In the genomic region with DNA sequence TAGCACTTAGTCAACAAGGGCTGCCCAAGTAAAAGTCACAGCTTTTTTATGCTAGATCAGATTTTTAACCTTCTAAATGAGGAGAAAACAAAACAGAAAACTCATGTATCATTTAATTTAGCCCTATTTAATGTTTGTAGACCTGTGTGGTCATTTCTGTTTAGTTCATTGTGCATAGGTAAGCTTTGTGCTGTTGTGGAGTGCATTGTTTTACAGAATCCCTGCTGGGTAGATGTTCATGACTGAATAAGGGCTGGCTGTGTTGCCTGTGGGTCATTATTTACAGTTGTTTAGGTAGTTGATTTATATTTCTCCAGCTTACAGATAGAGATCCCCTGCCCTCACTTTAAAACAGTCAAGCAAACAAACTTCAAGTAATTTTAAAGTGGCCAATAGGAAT, we compare ENCODE assay signal across 26 mouse cellular contexts. TPM values are rescaled to one million over a fixed set of nuclear protein-coding genes. Genes with fewer than 3 reads are reported as not detected.
"Had no signal": no experiment of that assay in that cellular context is flagged by ENCODE, and none has a peak within 500 bp of the region (broad histone marks: within the 10 kb centered on the region; RNA-seq: fewer than 3 reads in every experiment).

No protein-coding gene starts in this region.

- H3K9me3 ChIP-seq: liver, embryonic 15.5 days; lung, embryonic 15.5 days; megakaryocyte, embryonic 14.5 days; midbrain, embryonic 10.5 days; midbrain, embryonic 13.5 days; midbrain, embryonic 15.5 days; neural tube, embryonic 13.5 days; neural tube, embryonic 15.5 days; stomach, embryonic 15.5 days had no signal

- H3K36me3 ChIP-seq: liver, embryonic 15.5 days; lung, embryonic 15.5 days; midbrain, embryonic 10.5 days; midbrain, embryonic 13.5 days; midbrain, embryonic 15.5 days; neural tube, embryonic 13.5 days; neural tube, embryonic 15.5 days; stomach, embryonic 15.5 days had no signal

- DNase-seq: liver, postnatal 0 days; lung, adult 2 months; lung, postnatal 14 days; lung, postnatal 36 days; retina, postnatal 1 day; right cerebral cortex, adult 18-20 months; right cerebral cortex, postnatal 25 days; right cerebral cortex, postnatal 4 days; thymus, adult 2 months; thymus, postnatal 25 days; thymus, postnatal 4 days had no signal

- H3K9ac ChIP-seq: liver, embryonic 15.5 days; liver, postnatal 0 days; lung, embryonic 15.5 days; midbrain, embryonic 13.5 days; midbrain, embryonic 15.5 days; neural tube, embryonic 13.5 days; neural tube, embryonic 15.5 days; stomach, embryonic 15.5 days had no signal

- H3K4me2 ChIP-seq: liver, embryonic 15.5 days; lung, embryonic 15.5 days; midbrain, embryonic 13.5 days; midbrain, embryonic 15.5 days; neural tube, embryonic 13.5 days; neural tube, embryonic 15.5 days; stomach, embryonic 15.5 days had no signal

- H3K4me1 ChIP-seq: lung, embryonic 15.5 days; midbrain, embryonic 10.5 days; midbrain, embryonic 13.5 days; neural tube, embryonic 13.5 days; neural tube, embryonic 15.5 days; stomach, embryonic 15.5 days had no signal

- ATAC-seq: liver, postnatal 0 days; lung, postnatal 0 days; midbrain, embryonic 13.5 days; midbrain, embryonic 15.5 days had no signal

- H3K27me3 ChIP-seq: liver, embryonic 15.5 days; lung, embryonic 15.5 days; megakaryocyte, embryonic 14.5 days; midbrain, embryonic 13.5 days; midbrain, embryonic 15.5 days; neural tube, embryonic 13.5 days; neural tube, embryonic 15.5 days; stomach, embryonic 15.5 days had no signal

- H3K4me3 ChIP-seq: liver, embryonic 15.5 days; lung, embryonic 15.5 days; megakaryocyte, embryonic 14.5 days; midbrain, embryonic 10.5 days; midbrain, embryonic 13.5 days; midbrain, embryonic 15.5 days; myocyte; neural tube, embryonic 13.5 days; neural tube, embryonic 15.5 days; stomach, embryonic 15.5 days had no signal

- H3K27ac ChIP-seq: liver, embryonic 15.5 days; lung, embryonic 15.5 days; macrophage; midbrain, embryonic 10.5 days; midbrain, embryonic 13.5 days; midbrain, embryonic 15.5 days; neural tube, embryonic 13.5 days; neural tube, embryonic 15.5 days; stomach, embryonic 15.5 days; stomach, postnatal 0 days had no signal

RNA-seq across cellular contexts. Expression of gene Tbr1, which starts 50.4 kb away (rescaled TPM):
- polyA plus RNA-seq: liver, postnatal 0 days; macrophage; small intestine, adult 2 months; stomach, embryonic 15.5 days; stomach, postnatal 0 days; urinary bladder, adult 2 months had no signal
